Mouse (Mus musculus): ENCODE results near the gene Poll. TPM values are rescaled to one million over a fixed set of nuclear protein-coding genes. Genes with fewer than 3 reads are reported as not detected.

Gene Poll
- total RNA-seq, 2 experiments from 2014 or later, result 13.5 to 16.0 TPM

DNA sequence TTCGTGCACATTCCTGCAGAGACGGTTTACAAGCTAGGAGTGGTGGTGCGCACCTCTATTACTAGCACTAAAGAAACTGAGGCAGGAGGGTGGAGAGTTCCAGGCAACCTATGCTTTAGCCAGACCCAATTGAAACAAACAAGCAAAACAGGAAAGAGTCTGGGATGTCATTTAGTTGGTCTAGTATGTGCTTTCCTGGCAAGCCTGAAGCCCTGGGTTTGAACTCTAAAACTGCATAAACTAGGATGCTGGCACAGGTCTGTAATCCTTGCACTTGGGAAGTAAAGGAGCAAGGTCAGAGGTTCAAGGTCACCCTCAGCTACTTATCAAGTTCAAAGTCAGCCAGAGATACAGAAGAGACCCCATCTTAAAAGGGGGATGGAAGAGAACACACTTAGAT is 18.3 kb downstream of the Poll start:
- Histone ChIP-seq H3K4me3 (peak overlapping the region; percentile 72), H3K27ac (peak overlapping the region; percentile 60; the same call in 1 of the 2 replicates)
- intact Hi-C loops (cut with DNase I), result loop anchor here (5.0 kb wide), 2 partner anchors 65 to 105 kb away; no protein-coding TSS in a partner anchor
- DNase-seq, result no peak
- TF ChIP-seq CTCF (IDR thresholded peaks at IDR 0.05), result no peak

- Histone ChIP-seq H3K27ac (peak overlapping the region; percentile 60; the same call in 1 of the 2 replicates), H3K4me3 (peak overlapping the region; percentile 72)
- no peak for TF ChIP-seq CTCF (IDR thresholded peaks at IDR 0.05)
- intact Hi-C loops (cut with DNase I), result loop anchor here (5.0 kb wide), 2 partner anchors 64 to 104 kb away; no protein-coding TSS in a partner anchor
- peak; percentile 80 for DNase-seq
These were observed 18.8 kb downstream of the Poll start for GRCm38 (mm10) chr19:45541409-45542041.

- H3K27ac ChIP-seq, result no peak overlapping the region
- peak overlapping the region; percentile 72; the same call in 1 of the 2 replicates for H3K4me3 ChIP-seq
- no peak for TF ChIP-seq CTCF (IDR thresholded peaks at IDR 0.05)
- intact Hi-C loops (cut with DNase I), result loop anchor here (1.0 to 5.0 kb wide), 3 partner anchors 40 to 104 kb away; no protein-coding TSS in a partner anchor
- no peak for DNase-seq
These were observed 19.5 kb downstream of the Poll start for GRCm38 (mm10) chr19:45540657-45541408.

DNA sequence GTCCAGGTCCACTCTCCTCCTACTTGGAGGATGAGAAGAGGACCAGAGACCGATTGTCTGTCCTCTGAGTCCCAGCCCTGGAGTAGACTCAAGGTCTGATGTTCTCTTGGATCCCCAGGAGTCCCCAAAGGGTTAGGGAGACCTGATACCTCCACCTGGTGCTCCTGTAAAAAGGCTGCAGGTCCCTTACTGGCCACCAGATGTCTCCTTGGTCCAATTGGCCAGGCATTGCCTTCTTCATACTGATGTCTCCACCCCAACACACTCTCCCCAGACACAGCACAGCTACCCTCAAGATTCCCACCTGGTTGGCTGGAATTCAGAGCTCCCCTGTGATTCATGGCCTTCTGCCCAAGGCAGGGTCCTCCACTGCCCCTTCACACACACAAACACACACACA is 22.8 kb downstream of the Poll start:
- intact Hi-C loops (cut with DNase I), result no loop called here
- peak; percentile 60 for DNase-seq
- no peak overlapping the region for H3K4me3 ChIP-seq

DNA sequence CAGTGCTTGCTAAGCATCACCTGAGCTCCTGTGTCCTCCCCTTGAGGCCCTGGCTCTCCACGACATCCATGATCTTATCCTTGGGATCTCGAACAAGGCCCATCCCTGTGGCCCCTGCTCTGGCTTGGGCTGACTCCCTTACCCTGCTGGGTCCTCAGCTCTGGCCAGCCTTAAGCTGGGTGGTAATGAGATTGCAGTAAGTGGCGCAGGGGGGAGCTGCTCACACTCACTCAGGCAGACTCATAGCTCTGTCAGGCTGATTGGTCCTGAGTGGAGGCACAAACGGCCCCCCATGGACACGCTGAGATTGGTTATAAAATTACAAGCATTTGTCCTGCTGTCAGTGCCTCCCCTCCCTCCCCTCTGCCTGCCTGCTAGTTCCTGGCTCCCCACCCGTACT is 24.4 kb downstream of the Poll start:
- Histone ChIP-seq H3K4me3 (no peak overlapping the region), H3K27ac (no peak overlapping the region)
- no peak for TF ChIP-seq CTCF (IDR thresholded peaks at IDR 0.05)
- intact Hi-C loops (cut with DNase I), result no loop called here
- DNase-seq, result no peak

More for the DNA sequence above, 22.8 kb downstream of the Poll start:
- peak; percentile 66 for TF ChIP-seq CTCF (IDR thresholded peaks at IDR 0.05)
- H3K27ac ChIP-seq, result no peak overlapping the region

- Histone ChIP-seq H3K4me3 (no peak overlapping the region), H3K27ac (no peak overlapping the region)
- intact Hi-C loops (cut with DNase I), result no loop called here
- TF ChIP-seq CTCF (IDR thresholded peaks at IDR 0.05), result no peak
- DNase-seq, result no peak
These were observed 25.1 kb downstream of the Poll start for GRCm38 (mm10) chr19:45535214-45535735.

DNA sequence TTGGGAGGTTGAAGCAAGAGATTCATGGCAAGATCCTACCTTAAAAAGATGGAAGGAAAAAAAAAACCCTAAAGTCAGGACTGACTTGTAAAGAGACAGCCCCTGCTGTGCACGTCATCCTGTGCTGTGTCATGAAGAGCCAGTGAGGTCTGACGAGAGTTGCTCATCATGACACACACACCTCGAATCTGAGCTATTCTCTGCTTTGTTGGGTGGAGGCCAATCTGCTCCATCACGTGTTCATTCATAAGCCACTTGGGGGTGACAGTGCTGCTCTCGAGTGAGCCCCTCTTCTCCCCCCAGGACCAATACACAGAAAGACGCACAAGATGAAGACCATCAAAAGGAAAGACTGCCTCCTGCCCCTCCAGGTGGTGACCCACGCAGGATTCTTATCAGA is 26.7 kb downstream of the Poll start:
- Histone ChIP-seq H3K27ac (no peak overlapping the region), H3K4me3 (no peak overlapping the region)
- no peak for DNase-seq
- intact Hi-C loops (cut with DNase I), result no loop called here
- TF ChIP-seq CTCF (IDR thresholded peaks at IDR 0.05), result no peak

DNA sequence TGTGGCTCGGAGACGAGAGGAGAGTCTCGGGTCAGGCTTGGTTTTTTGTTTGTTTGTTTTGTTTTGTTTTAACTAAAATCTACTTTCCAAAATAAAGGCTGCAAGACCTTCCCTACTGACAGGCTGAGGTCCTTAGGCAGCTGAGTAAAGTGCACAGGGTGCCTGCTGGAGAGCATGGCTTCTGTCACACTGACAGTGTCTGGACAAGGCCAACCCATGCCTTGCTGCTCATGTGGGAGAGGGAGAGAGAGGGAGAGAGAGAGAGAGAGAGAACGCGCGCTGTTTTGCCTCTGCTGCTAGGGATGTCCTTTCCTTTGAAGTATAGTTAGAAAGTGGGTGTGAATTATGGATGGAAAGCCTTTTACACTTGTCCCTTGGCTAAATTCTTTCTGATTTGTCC is 28.8 kb downstream of the Poll start:
- TF ChIP-seq CTCF (IDR thresholded peaks at IDR 0.05), result no peak

GRCm38 (mm10) chr19:45530200-45530995 is 29.9 kb downstream of the Poll start:
- H3K27ac ChIP-seq, result no peak overlapping the region
- intact Hi-C loops (cut with DNase I), result no loop called here
- TF ChIP-seq CTCF (IDR thresholded peaks at IDR 0.05), result no peak

More for the DNA sequence above, 28.8 kb downstream of the Poll start:
- no peak for DNase-seq
- intact Hi-C loops (cut with DNase I), result no loop called here
- no peak overlapping the region for H3K4me3 ChIP-seq
- H3K27ac ChIP-seq, result no peak overlapping the region

GRCm38 (mm10) chr19:45529294-45529693 is 31.0 kb downstream of the Poll start:
- no peak for TF ChIP-seq CTCF (IDR thresholded peaks at IDR 0.05)
- no peak overlapping the region for H3K27ac ChIP-seq
- no peak for DNase-seq
- H3K4me3 ChIP-seq, result no peak overlapping the region
- intact Hi-C loops (cut with DNase I), result no loop called here

More at GRCm38 (mm10) chr19:45530200-45530995, 29.9 kb downstream of the Poll start:
- DNase-seq, result peak; percentile 55
- H3K4me3 ChIP-seq, result no peak overlapping the region

- TF ChIP-seq CTCF (IDR thresholded peaks at IDR 0.05), result no peak
- no peak overlapping the region for H3K27ac ChIP-seq
- no peak overlapping the region for H3K4me3 ChIP-seq
- DNase-seq, result no peak
- intact Hi-C loops (cut with DNase I), result no loop called here
These were observed 32.3 kb downstream of the Poll start for GRCm38 (mm10) chr19:45527931-45528534.

DNA sequence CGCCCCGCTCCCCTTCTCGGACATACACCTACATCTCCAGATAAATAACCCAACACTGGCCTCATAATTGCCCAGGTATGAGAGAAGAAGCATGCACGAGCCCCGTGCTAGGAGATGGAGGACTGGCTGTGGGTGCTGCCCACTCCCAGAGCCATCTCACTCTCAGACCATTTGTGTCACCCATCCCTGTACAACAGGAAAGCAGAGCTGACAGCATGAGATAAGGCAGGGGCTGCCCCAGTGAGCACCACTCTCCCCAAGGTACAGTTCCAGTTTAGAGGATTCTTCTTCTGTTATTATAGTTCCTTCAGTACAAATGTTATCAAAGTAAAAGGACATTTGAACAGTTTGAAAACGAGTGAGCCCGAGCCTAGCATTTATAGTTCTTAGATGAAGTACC is 32.9 kb downstream of the Poll start:
- Histone ChIP-seq H3K4me3 (no peak overlapping the region), H3K27ac (no peak overlapping the region)
- no peak for DNase-seq
- TF ChIP-seq CTCF (IDR thresholded peaks at IDR 0.05), result no peak
- intact Hi-C loops (cut with DNase I), result no loop called here

All from gastrocnemius, adult 2 months (tissue).